Mouse (Mus musculus) heart, adult 11 months (tissue): ENCODE data around the gene Obox3.
"Not testable (repeated sequence)": the region's sequence is repeated elsewhere in the genome, so short reads cannot be mapped to it uniquely, and the experiment has no call there.

Experiments used
- DNase-seq: peaks from one replicate; pipeline ENCODE4 v3.0.0; 2022

The Obox3 gene

DNA sequence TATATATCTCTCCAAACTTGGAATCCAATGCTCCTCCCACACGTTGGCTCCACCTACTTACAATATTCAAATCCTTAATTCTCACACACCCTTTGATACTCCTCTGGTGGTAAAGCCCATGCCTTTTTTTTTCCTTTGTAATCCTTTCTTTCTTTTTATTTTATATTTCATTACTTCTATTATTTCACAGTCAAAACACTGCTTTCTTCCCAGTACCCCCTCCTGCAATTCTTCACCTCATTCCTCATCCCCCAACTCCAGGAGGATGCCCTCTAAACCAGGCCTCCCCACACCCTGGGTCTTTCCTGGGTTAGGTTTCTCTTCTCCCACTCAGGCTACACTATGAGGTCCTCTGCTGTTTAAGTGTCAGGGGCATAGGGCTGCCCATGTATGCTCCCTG lies at the start of gene Obox3:
Gene Obox3, minus strand, starts transcription at position 101 of the 400 bp plus-strand sequence.
- DNase-seq = not testable (repeated sequence)

- peak; percentile 85 for DNase-seq
Observed at GRCm38 (mm10) chr7:15509411-15509810, 130.3 kb downstream of the Obox3 start.
